Mouse (Mus musculus): ENCODE data around the gene Hibch. TPM values are rescaled to one million over a fixed set of nuclear protein-coding genes. Genes with fewer than 3 reads are reported as not detected.

Gene Hibch
- polyA plus RNA-seq (2014; fragmentation: Nextera tagmentation; extraction: Ambion mirVana) = 25.0 and 25.9 TPM in 2 replicates

DNA sequence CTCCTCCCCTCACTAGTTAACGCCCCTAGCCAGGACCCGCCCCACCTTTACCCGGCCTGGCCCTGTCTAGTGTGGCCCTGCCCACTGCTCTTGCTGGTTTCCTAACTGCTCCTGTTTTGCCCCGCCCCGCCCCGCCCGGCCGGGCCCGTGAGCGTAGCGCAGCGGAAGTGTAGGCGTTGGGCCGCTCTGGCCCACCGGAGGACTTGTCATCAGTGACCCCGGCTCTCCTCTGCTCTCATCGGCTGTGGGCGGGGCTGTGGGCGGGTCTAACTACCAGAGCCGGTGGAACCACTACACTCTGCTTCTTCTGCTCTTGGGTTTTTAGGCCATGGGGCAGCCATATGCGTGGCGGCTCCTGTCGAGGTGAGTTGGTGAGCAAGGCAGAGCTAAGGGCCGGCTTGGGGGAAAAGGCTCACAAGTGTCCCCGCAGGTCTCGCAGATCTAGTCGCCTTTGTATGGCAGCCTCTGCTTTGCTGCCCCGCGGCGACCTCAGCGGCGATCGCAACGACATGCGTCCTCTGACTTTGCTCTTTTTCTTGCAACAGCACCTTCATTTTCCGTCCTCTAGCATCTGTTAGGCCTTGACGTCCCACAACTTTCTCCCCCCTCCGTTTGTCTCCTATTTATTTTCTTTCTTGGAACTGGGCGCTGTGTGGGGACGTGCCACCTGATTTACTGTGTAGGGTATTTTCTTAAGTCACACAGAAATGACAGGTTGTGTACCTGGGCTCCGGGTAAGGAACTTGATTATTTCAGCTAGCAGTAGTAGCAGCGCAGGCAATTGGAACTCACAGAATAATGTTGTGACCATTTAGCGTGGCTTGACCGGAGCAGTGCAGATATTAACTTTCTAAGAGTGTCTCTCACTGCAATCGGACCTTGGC is at the start of gene Hibch:
Hibch (plus strand) TSS at position 148 of the 884 bp plus-strand sequence.
- H3K4me1 ChIP-seq (ENCODE audit: control insufficient read depth, insufficient read depth, low read length) = peaks cover 4% of the 10 kb centered on the region; the same call in 1 of the 2 replicates
- H3K27ac ChIP-seq (ENCODE audit: low read depth, low read length) = peak within 1 kb of the TSS; percentile 14; the same call in 1 of the 2 replicates
- peak within 1 kb of the TSS; percentile 71 for H3K9ac ChIP-seq (ENCODE audit: low read length)
- no peaks in the 10 kb centered on the region for H3K9me3 ChIP-seq (replicated peaks; ENCODE audit: control insufficient read depth, low read length)
- WGBS = 3% methylated on average over 45 of the region's 45 CpGs
- no peaks in the 10 kb centered on the region for H3K36me3 ChIP-seq (ENCODE audit: control insufficient read depth, insufficient read depth, low read length)
- no peaks in the 10 kb centered on the region for H3K27me3 ChIP-seq (replicated peaks; ENCODE audit: control insufficient read depth, insufficient read depth, low read length)
- peak within 1 kb of the TSS; percentile 58 for H3K4me3 ChIP-seq (ENCODE audit: low read depth, low read length)
- DNase-seq (ENCODE audit: low spot score) (peak; percentile 98), ATAC-seq (peak; percentile 100)
- H3K4me2 ChIP-seq (ENCODE audit: low read length) = peak within 1 kb of the TSS; percentile 71

DNA sequence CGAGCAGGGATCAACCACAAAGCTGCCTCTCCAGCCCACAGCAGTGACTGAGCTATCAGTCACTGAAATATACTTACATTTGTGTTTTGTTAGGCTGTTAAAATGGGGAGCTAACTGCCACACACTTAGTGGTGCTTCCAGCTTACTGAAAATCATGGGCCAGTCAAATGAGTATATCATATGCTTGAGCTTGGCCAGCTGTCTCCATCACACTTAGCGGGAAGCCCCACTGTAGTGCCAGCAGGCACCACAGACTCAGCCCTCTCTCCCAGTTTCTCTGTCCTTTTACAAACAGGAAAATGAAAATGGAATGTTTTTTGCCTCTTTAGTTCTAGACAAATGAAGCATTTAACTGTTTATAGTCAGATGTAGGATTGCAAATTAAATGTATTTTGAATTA is 48.8 kb upstream of the Hibch start:
- Histone ChIP-seq H3K9me3 (replicated peaks; ENCODE audit: control insufficient read depth, low read length) (no peaks in the 10 kb centered on the region), H3K27me3 (replicated peaks; ENCODE audit: control insufficient read depth, insufficient read depth, low read length) (no peaks in the 10 kb centered on the region), H3K9ac (ENCODE audit: low read length) (no peak overlapping the region), H3K27ac (ENCODE audit: low read depth, low read length) (no peak overlapping the region), H3K4me2 (ENCODE audit: low read length) (no peak overlapping the region), H3K36me3 (ENCODE audit: control insufficient read depth, insufficient read depth, low read length) (0 out of 2 replicates have a peak, but pooled peaks cover 4% of the 10 kb centered on the region), H3K4me3 (ENCODE audit: low read depth, low read length) (no peak overlapping the region), H3K4me1 (ENCODE audit: control insufficient read depth, insufficient read depth, low read length) (no peaks in the 10 kb centered on the region)
- WGBS = 87% methylated on average over 2 of the region's 2 CpGs
- DNase-seq (ENCODE audit: low spot score) (no peak), ATAC-seq (no peak)

DNA sequence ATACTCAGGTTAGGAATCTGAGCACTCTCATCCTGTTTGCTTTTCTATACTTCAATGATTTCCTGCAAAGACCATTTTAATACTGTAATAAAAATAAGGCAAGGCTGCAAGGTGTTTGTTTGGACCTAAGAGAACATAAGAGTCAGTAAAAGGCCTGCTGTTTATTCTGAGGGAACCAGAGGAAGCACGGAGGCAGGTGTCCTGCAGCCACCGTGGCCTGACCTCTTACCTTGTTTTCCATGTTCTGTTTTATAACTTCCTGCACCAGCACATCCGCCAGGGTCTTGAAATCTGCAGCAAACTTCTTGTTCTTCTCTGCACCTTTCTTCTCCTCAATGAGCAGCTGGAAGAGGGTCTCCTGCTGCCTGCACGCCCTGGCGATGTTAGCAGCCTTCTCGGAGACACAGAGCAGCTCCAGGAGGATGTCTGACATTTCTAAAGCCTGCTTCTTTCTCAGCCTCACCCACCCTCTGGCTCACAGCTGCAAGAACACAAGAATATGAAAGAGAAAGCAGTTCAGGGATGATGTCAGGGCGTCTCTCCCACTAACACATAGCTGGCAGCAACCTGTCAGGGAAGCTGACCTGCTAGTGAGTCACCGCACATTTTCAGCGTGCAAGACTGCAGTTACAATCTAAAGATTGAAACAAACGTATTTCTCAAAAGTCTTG is 45.5 kb upstream of the Hibch start:
- Histone ChIP-seq H3K4me2 (ENCODE audit: low read length) (no peak overlapping the region), H3K36me3 (ENCODE audit: control insufficient read depth, insufficient read depth, low read length) (no peaks in the 10 kb centered on the region), H3K4me1 (ENCODE audit: control insufficient read depth, insufficient read depth, low read length) (no peaks in the 10 kb centered on the region), H3K9ac (ENCODE audit: low read length) (no peak overlapping the region), H3K4me3 (ENCODE audit: low read depth, low read length) (no peak overlapping the region), H3K27me3 (replicated peaks; ENCODE audit: control insufficient read depth, insufficient read depth, low read length) (no peaks in the 10 kb centered on the region), H3K27ac (ENCODE audit: low read depth, low read length) (no peak overlapping the region), H3K9me3 (replicated peaks; ENCODE audit: control insufficient read depth, low read length) (no peaks in the 10 kb centered on the region)
- 83% methylated on average over 10 of the region's 10 CpGs for WGBS
- ATAC-seq (no peak), DNase-seq (ENCODE audit: low spot score) (no peak)

DNA sequence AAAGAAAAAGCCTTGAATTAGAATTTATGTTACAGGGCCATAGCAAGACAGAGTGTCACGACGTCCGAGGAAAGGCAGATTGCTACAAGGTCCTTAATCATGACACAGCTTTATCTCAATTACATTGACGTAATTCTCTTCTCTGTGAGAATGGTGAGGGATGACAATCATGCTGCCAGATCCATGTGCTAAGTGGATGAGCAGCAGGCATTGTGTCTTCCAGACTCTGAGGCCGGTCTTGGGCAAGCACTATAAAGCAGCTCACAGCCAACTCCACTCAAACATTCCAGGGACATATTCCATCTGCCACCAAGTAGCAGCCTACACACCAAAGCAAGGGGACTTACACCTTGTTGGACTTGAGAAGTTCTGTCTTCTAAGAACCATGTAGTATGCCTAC is 45.0 kb upstream of the Hibch start:
- Histone ChIP-seq H3K4me2 (ENCODE audit: low read length) (no peak overlapping the region), H3K9ac (ENCODE audit: low read length) (no peak overlapping the region), H3K4me1 (ENCODE audit: control insufficient read depth, insufficient read depth, low read length) (no peaks in the 10 kb centered on the region), H3K36me3 (ENCODE audit: control insufficient read depth, insufficient read depth, low read length) (no peaks in the 10 kb centered on the region), H3K27me3 (replicated peaks; ENCODE audit: control insufficient read depth, insufficient read depth, low read length) (no peaks in the 10 kb centered on the region), H3K9me3 (replicated peaks; ENCODE audit: control insufficient read depth, low read length) (no peaks in the 10 kb centered on the region), H3K27ac (ENCODE audit: low read depth, low read length) (no peak overlapping the region), H3K4me3 (ENCODE audit: low read depth, low read length) (no peak overlapping the region)
- ATAC-seq = no peak
- WGBS = 84% methylated on average over 5 of the region's 5 CpGs
- no peak for DNase-seq (ENCODE audit: low spot score)

DNA sequence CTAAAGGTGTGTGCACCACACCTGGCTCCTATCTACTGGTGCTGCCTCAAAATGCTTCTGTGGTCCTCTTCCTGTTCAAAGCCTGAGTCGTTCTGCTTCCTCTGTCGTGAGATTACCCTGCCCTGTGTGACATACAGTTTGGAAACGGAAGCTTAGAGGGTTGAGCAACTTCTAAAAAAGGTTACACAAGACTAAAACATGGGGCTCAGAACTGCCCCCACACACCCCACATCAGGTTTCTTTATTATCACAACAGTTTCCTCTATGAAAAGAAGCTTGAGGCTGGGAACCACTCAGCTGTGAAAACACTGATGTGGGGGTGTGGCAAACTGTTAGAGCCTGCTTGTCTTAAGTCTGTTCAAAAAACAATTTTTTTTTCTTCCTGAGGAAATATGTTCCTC is 44.4 kb upstream of the Hibch start:
- Histone ChIP-seq H3K9me3 (replicated peaks; ENCODE audit: control insufficient read depth, low read length) (no peaks in the 10 kb centered on the region), H3K36me3 (ENCODE audit: control insufficient read depth, insufficient read depth, low read length) (no peaks in the 10 kb centered on the region)
- no peak for ATAC-seq

DNA sequence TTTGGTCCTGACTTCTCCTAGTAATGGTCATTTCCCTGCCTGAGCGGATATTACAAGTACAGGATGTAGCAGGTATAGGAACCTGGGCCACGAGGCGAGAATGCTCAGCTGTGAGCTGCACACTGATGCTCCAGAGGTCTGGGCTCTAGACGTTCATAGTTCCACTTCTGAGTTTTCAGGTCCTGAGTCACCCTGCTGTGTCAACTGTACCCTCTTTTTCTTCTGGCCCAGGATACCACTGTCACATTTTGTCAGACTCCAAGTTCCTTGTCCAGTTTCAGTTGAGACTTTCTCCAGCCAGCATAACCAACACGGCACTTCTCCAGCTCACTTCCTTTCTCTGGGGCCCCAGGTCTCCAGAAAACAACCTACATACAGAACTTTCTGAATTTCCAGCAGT is 43.1 kb upstream of the Hibch start:
- ATAC-seq (no peak), DNase-seq (ENCODE audit: low spot score) (no peak)
- 90% methylated on average over 5 of the region's 5 CpGs for WGBS
- H3K9me3 ChIP-seq (replicated peaks; ENCODE audit: control insufficient read depth, low read length) = no peaks in the 10 kb centered on the region
- no peak overlapping the region for H3K4me3 ChIP-seq (ENCODE audit: low read depth, low read length)
- H3K27ac ChIP-seq (ENCODE audit: low read depth, low read length) = no peak overlapping the region
- H3K4me1 ChIP-seq (ENCODE audit: control insufficient read depth, insufficient read depth, low read length) = no peaks in the 10 kb centered on the region
- H3K4me2 ChIP-seq (ENCODE audit: low read length) = no peak overlapping the region
- H3K9ac ChIP-seq (ENCODE audit: low read length) = no peak overlapping the region
- no peaks in the 10 kb centered on the region for H3K36me3 ChIP-seq (ENCODE audit: control insufficient read depth, insufficient read depth, low read length)
- no peaks in the 10 kb centered on the region for H3K27me3 ChIP-seq (replicated peaks; ENCODE audit: control insufficient read depth, insufficient read depth, low read length)

More for the DNA sequence above, 44.4 kb upstream of the Hibch start:
- no peak overlapping the region for H3K4me2 ChIP-seq (ENCODE audit: low read length)
- H3K4me1 ChIP-seq (ENCODE audit: control insufficient read depth, insufficient read depth, low read length) = no peaks in the 10 kb centered on the region
- no peak for DNase-seq (ENCODE audit: low spot score)
- H3K27ac ChIP-seq (ENCODE audit: low read depth, low read length) = no peak overlapping the region
- WGBS = 80% methylated on average over 3 of the region's 3 CpGs
- H3K9ac ChIP-seq (ENCODE audit: low read length) = no peak overlapping the region
- no peak overlapping the region for H3K4me3 ChIP-seq (ENCODE audit: low read depth, low read length)
- H3K27me3 ChIP-seq (replicated peaks; ENCODE audit: control insufficient read depth, insufficient read depth, low read length) = no peaks in the 10 kb centered on the region

DNA sequence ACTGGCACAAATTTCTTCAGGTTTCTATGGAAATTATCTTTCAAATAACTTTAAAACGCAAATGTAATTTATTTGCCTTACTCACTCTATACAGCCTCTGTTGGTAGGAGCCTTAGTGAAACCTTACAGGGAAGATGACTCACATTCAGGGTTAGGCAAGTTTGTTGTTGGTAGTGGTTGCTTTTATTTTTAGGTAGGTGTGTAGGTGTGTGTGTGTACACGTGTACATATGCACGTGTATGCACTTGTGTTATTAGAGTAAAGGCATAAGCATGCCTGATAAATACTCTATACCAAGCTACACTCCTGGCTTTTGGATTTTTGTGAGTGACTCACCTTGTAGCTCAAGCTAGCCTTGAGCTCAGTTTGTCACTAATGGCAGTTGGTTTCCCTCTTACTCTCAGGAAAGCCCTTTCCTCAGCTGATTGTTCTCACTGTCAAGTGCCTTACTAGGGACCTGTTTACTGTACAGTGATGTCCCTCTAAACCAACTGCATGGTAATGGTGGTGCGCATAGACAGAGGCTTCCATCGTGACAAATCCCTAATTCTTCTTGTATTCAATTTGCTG is 42.2 kb upstream of the Hibch start:
- no peak for ATAC-seq
- no peaks in the 10 kb centered on the region for H3K27me3 ChIP-seq (replicated peaks; ENCODE audit: control insufficient read depth, insufficient read depth, low read length)
- H3K9ac ChIP-seq (ENCODE audit: low read length) = no peak overlapping the region
- H3K4me2 ChIP-seq (ENCODE audit: low read length) = no peak overlapping the region
- no peaks in the 10 kb centered on the region for H3K9me3 ChIP-seq (replicated peaks; ENCODE audit: control insufficient read depth, low read length)
- H3K36me3 ChIP-seq (ENCODE audit: control insufficient read depth, insufficient read depth, low read length) = no peaks in the 10 kb centered on the region
- H3K4me1 ChIP-seq (ENCODE audit: control insufficient read depth, insufficient read depth, low read length) = no peaks in the 10 kb centered on the region
- 93% methylated on average over 5 of the region's 5 CpGs for WGBS
- H3K27ac ChIP-seq (ENCODE audit: low read depth, low read length) = no peak overlapping the region
- no peak for DNase-seq (ENCODE audit: low spot score)
- no peak overlapping the region for H3K4me3 ChIP-seq (ENCODE audit: low read depth, low read length)

DNA sequence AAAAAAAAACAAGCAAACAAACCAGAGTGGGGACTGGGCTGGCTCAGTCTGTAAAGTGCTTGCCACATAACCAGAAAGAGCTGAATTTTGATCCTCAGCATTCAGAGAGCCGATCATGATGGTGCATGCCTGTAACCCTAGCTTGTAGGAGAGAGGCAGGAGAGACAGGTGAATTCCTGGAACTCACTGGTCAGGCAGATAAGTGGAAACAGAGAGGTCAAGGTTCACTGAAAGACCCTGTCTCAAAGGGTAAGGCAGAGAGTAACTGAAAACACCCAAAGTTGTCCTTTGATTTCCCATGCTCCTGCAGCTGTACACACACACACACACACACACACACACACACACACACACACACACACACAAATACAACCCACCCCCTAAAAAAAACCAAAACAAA is 39.7 kb upstream of the Hibch start:
- no peak for DNase-seq (ENCODE audit: low spot score)
- no peak overlapping the region for H3K4me2 ChIP-seq (ENCODE audit: low read length)
- 92% methylated on average over 1 of the region's 1 CpGs for WGBS
- H3K9me3 ChIP-seq (replicated peaks; ENCODE audit: control insufficient read depth, low read length) = no peaks in the 10 kb centered on the region
- H3K4me3 ChIP-seq (ENCODE audit: low read depth, low read length) = no peak overlapping the region
- H3K36me3 ChIP-seq (ENCODE audit: control insufficient read depth, insufficient read depth, low read length) = no peaks in the 10 kb centered on the region
- no peak overlapping the region for H3K9ac ChIP-seq (ENCODE audit: low read length)
- no peak overlapping the region for H3K27ac ChIP-seq (ENCODE audit: low read depth, low read length)
- no peak for ATAC-seq
- no peaks in the 10 kb centered on the region for H3K27me3 ChIP-seq (replicated peaks; ENCODE audit: control insufficient read depth, insufficient read depth, low read length)
- H3K4me1 ChIP-seq (ENCODE audit: control insufficient read depth, insufficient read depth, low read length) = no peaks in the 10 kb centered on the region

All from forebrain, embryonic 14.5 days (tissue).